Mouse (Mus musculus) MEL (cell line): ENCODE data around the gene Antxr1. TPM values are rescaled to one million over a fixed set of nuclear protein-coding genes. Genes with fewer than 3 reads are reported as not detected.

Experiments used
- DNase-seq: peaks from one replicate; pipeline ENCODE4 v3.0.0; 2011; ENCODE audit warnings: low read depth, low spot score
- H3K27ac ChIP-seq: 2 replicates; pipeline ENCODE4 v1.5.1; 2012; ENCODE audit warnings: low read depth, mild to moderate bottlenecking, control low read depth, low read length, moderate library complexity; ENCODE audit not compliant: control insufficient read depth
- H3K27me3 ChIP-seq, 2 experiments: fragments of 150-350 bp in 1 of 2; sonication (generic) in 1 of 2; 2 replicates each; pipeline ENCODE4 v1.6.1; 2012; ENCODE audit warnings: low read length in 2 of 2, mild to moderate bottlenecking in 2 of 2, improper control_type of control experiment in 1 of 2, moderate library complexity in 1 of 2; ENCODE audit not compliant: insufficient read depth in 2 of 2, control insufficient read depth in 1 of 2
- H3K36me3 ChIP-seq, 2 experiments: 2 replicates each; pipeline ENCODE4 v1.6.1; 2012 to 2014; ENCODE audit warnings: low read length in 2 of 2, improper control_type of control experiment in 1 of 2, inconsistent platforms in 1 of 2, mild to moderate bottlenecking in 1 of 2; ENCODE audit not compliant: insufficient read depth in 2 of 2, control insufficient read depth in 1 of 2
- H3K4me1 ChIP-seq, 2 experiments: fragments of 150-350 bp in 1 of 2; sonication (generic) in 1 of 2; 2 replicates each; pipeline ENCODE4 v1.6.1; 2012; ENCODE audit warnings: low read length in 2 of 2, improper control_type of control experiment in 1 of 2, mild to moderate bottlenecking in 1 of 2; ENCODE audit not compliant: insufficient read depth in 2 of 2, control insufficient read depth in 1 of 2
- H3K4me3 ChIP-seq, 2 experiments: fragments of 150-350 bp in 1 of 2; sonication (generic) in 1 of 2; 2 replicates each; pipeline ENCODE4 v1.5.1; 2012; ENCODE audit warnings: low read depth in 2 of 2, low read length in 2 of 2, mild to moderate bottlenecking in 2 of 2, moderate library complexity in 2 of 2, control low read depth in 1 of 2, improper control_type of control experiment in 1 of 2; ENCODE audit not compliant: control insufficient read depth in 1 of 2, insufficient read depth in 1 of 2
- H3K79me2 ChIP-seq: 2 replicates; pipeline ENCODE4 v1.6.1; 2012; ENCODE audit warnings: mild to moderate bottlenecking, low read length, moderate library complexity; ENCODE audit not compliant: control insufficient read depth, poor library complexity, insufficient read depth
- H3K9ac ChIP-seq: 2 replicates; pipeline ENCODE4 v1.6.1; 2012; ENCODE audit warnings: low read depth, mild to moderate bottlenecking, control low read depth, low read length, moderate library complexity; ENCODE audit not compliant: control insufficient read depth, poor library complexity, severe bottlenecking
- H3K9me3 ChIP-seq: fragments of 150-350 bp; sonication (generic); replicated peaks from 2 replicates; pipeline ENCODE4 v1.6.1; 2012; ENCODE audit warnings: mild to moderate bottlenecking, low read length, improper control_type of control experiment, moderate library complexity; ENCODE audit not compliant: insufficient read depth
- BHLHE40 ChIP-seq: IDR thresholded peaks from 2 replicates; pipeline ENCODE4 v1.6.1; 2012; ENCODE audit warnings: low read depth, mild to moderate bottlenecking, inconsistent platforms, low read length, improper control_type of control experiment, borderline replicate concordance
- CHD1 ChIP-seq: IDR thresholded peaks from 2 replicates; pipeline ENCODE4 v1.6.1; 2012; ENCODE audit warnings: low read depth, mild to moderate bottlenecking, inconsistent platforms, low read length, improper control_type of control experiment
- CHD2 ChIP-seq: IDR thresholded peaks from 2 replicates; pipeline ENCODE4 v1.6.1; 2011; ENCODE audit warnings: low read length, improper control_type of control experiment
- CTCF ChIP-seq, 3 experiments: IDR thresholded peaks in 2 of 3; conservative IDR thresholded peaks in 1 of 3; 2 replicates each; pipeline ENCODE4 v1.5.1; 2011 to 2012; ENCODE audit warnings: low read length in 3 of 3, low read depth in 2 of 3, mild to moderate bottlenecking in 2 of 3, improper control_type of control experiment in 1 of 3, inconsistent platforms in 1 of 3, mixed read lengths in 1 of 3, moderate library complexity in 1 of 3; ENCODE audit not compliant: control insufficient read depth in 1 of 3, insufficient read depth in 1 of 3, poor library complexity in 1 of 3, severe bottlenecking in 1 of 3
- E2F4 ChIP-seq: IDR thresholded peaks from 2 replicates; pipeline ENCODE4 v1.6.1; 2011; ENCODE audit warnings: low read depth, low read length, improper control_type of control experiment, borderline replicate concordance
- ELF1 ChIP-seq: IDR thresholded peaks from 2 replicates; pipeline ENCODE4 v1.6.1; 2014; ENCODE audit warnings: low read depth, mild to moderate bottlenecking, inconsistent platforms, low read length, improper control_type of control experiment, moderate library complexity
- ETS1 ChIP-seq: IDR thresholded peaks from 2 replicates; pipeline ENCODE4 v1.6.1; 2012; ENCODE audit warnings: low read depth, mild to moderate bottlenecking, inconsistent platforms, low read length, improper control_type of control experiment, moderate library complexity
- GABPA ChIP-seq: IDR thresholded peaks from 2 replicates; pipeline ENCODE4 v1.6.1; 2012; ENCODE audit warnings: low read depth, mild to moderate bottlenecking, inconsistent platforms, low read length, improper control_type of control experiment, moderate library complexity
- GATA1 ChIP-seq: IDR thresholded peaks from 2 replicates; pipeline ENCODE4 v1.6.1; 2011; ENCODE audit warnings: low read depth, low read length, improper control_type of control experiment
- JUND ChIP-seq: IDR thresholded peaks from 2 replicates; pipeline ENCODE4 v1.6.1; 2011; ENCODE audit warnings: low read depth, mild to moderate bottlenecking, improper control_type of control experiment, low read length
- KAT2A ChIP-seq: conservative IDR thresholded peaks from 2 replicates; pipeline ENCODE4 v1.6.1; 2012; ENCODE audit warnings: low read depth, low read length, improper control_type of control experiment, inconsistent platforms
- MAFK ChIP-seq: IDR thresholded peaks from 2 replicates; pipeline ENCODE4 v1.6.1; 2011; ENCODE audit warnings: low read depth, mild to moderate bottlenecking, low read length, improper control_type of control experiment, borderline replicate concordance
- MAX ChIP-seq: IDR thresholded peaks from 2 replicates; pipeline ENCODE4 v1.6.1; 2011; ENCODE audit warnings: low read length, improper control_type of control experiment
- MEF2A ChIP-seq: IDR thresholded peaks from 2 replicates; pipeline ENCODE4 v1.6.1; 2014; ENCODE audit warnings: low read depth, mild to moderate bottlenecking, inconsistent platforms, low read length, improper control_type of control experiment; ENCODE audit not compliant: poor library complexity, insufficient replicate concordance, severe bottlenecking; ENCODE audit errors: extremely low read depth
- MXI1 ChIP-seq: IDR thresholded peaks from 2 replicates; pipeline ENCODE4 v1.6.1; 2011; ENCODE audit warnings: mild to moderate bottlenecking, low read depth, low read length, improper control_type of control experiment
- MYB ChIP-seq: IDR thresholded peaks from 2 replicates; pipeline ENCODE4 v1.6.1; 2011; ENCODE audit warnings: mild to moderate bottlenecking, low read depth, low read length, improper control_type of control experiment
- MYC ChIP-seq: IDR thresholded peaks from 2 replicates; pipeline ENCODE4 v1.6.1; 2011; ENCODE audit warnings: low read depth, mild to moderate bottlenecking, low read length, improper control_type of control experiment, moderate library complexity
- NRF1 ChIP-seq: IDR thresholded peaks from 2 replicates; pipeline ENCODE4 v1.6.1; 2014; ENCODE audit warnings: low read depth, mild to moderate bottlenecking, inconsistent platforms, low read length, improper control_type of control experiment, moderate library complexity; ENCODE audit not compliant: poor library complexity, insufficient read depth, severe bottlenecking
- POLR2AphosphoS2 ChIP-seq: IDR thresholded peaks from 2 replicates; pipeline ENCODE4 v1.6.1; 2011; ENCODE audit warnings: low read length, improper control_type of control experiment
- RAD21 ChIP-seq: IDR thresholded peaks from 2 replicates; pipeline ENCODE4 v1.6.1; 2011; ENCODE audit warnings: mild to moderate bottlenecking, low read depth, low read length, improper control_type of control experiment
- SIN3A ChIP-seq: IDR thresholded peaks from 2 replicates; pipeline ENCODE4 v1.6.1; 2012; ENCODE audit warnings: low read length, improper control_type of control experiment, inconsistent platforms
- SMC3 ChIP-seq: IDR thresholded peaks from 2 replicates; pipeline ENCODE4 v1.6.1; 2011; ENCODE audit warnings: low read depth, low read length, improper control_type of control experiment
- TAL1 ChIP-seq: IDR thresholded peaks from 2 replicates; pipeline ENCODE4 v1.6.1; 2012; ENCODE audit warnings: mild to moderate bottlenecking, inconsistent platforms, low read length, moderate library complexity, mixed read lengths
- TCF12 ChIP-seq: IDR thresholded peaks from 2 replicates; pipeline ENCODE4 v1.6.1; 2014; ENCODE audit warnings: low read depth, mild to moderate bottlenecking, inconsistent platforms, low read length, improper control_type of control experiment, moderate library complexity
- USF1 ChIP-seq: IDR thresholded peaks from 2 replicates; pipeline ENCODE4 v1.6.1; 2014; ENCODE audit warnings: low read depth, mild to moderate bottlenecking, inconsistent platforms, low read length, improper control_type of control experiment, moderate library complexity
- USF2 ChIP-seq, 2 experiments: IDR thresholded peaks; 2 replicates each; pipeline ENCODE4 v1.6.1; 2011 to 2012; ENCODE audit warnings: improper control_type of control experiment in 2 of 2, low read length in 2 of 2, borderline replicate concordance in 1 of 2, inconsistent platforms in 1 of 2, low read depth in 1 of 2, mild to moderate bottlenecking in 1 of 2; ENCODE audit not compliant: insufficient read depth in 1 of 2
- ZC3H11A ChIP-seq: IDR thresholded peaks from 2 replicates; pipeline ENCODE4 v1.6.1; 2012; ENCODE audit warnings: low read depth, mild to moderate bottlenecking, inconsistent platforms, low read length, improper control_type of control experiment
- ZNF384 ChIP-seq: IDR thresholded peaks from 2 replicates; pipeline ENCODE4 v1.6.1; 2012; ENCODE audit warnings: low read depth, mild to moderate bottlenecking, inconsistent platforms, low read length, improper control_type of control experiment
- polyA plus RNA-seq, 2 experiments: library from polyadenylated mRNA; stranded (reverse) in 1 of 2; unstranded in 1 of 2; fragments of >175 nt in 1 of 2; fragments of >200 nt in 1 of 2; gene quantifications; 2 replicates each; pipeline versions ENCODE4 v1.2.1 to v1.2.4; 2012; ENCODE audit warnings: low replicate concordance in 2 of 2, low read depth in 1 of 2; ENCODE audit not compliant: insufficient read length in 2 of 2, insufficient read depth in 1 of 2, missing spikeins in 1 of 2
- total RNA-seq: library from RNA; depleted of rRNA; stranded (reverse); fragments of 300-350 nt; gene quantifications from 2 replicates; pipeline ENCODE4 v1.2.3, GENCODE M21; 2012

Gene Antxr1
- total and polyA plus RNA-seq, 3 experiments: 0.10 TPM; not detected in 2

GRCm38 (mm10) chr6:87276941-87277340 lies 58.7 kb downstream of the Antxr1 start:
- DNase-seq: no peak
- no peak overlapping the region for H3K9ac ChIP-seq
- H3K9me3 ChIP-seq: no peaks in the 10 kb centered on the region
- TF ChIP-seq MAFK (no peak), ETS1 (no peak), USF2 (IDR thresholded peaks at IDR 0.05; ENCODE audit: borderline replicate concordance in 1 of 2, insufficient read depth in 1 of 2, low read depth in 1 of 2, low read length in 2 of 2) (no peak), GATA1 (no peak), ZNF384 (no peak), POLR2AphosphoS2 (no peak), USF1 (no peak)
- H3K4me3 ChIP-seq: no peak overlapping the region
- H3K79me2 ChIP-seq: no peaks in the 10 kb centered on the region
- no peaks in the 10 kb centered on the region for H3K36me3 ChIP-seq
- no peak overlapping the region for H3K27ac ChIP-seq
- no peaks in the 10 kb centered on the region for H3K4me1 ChIP-seq
- peaks cover 0 to 2% of the 10 kb centered on the region in 2 experiments; a peak in 3 of 4 replicates for H3K27me3 ChIP-seq

- H3K36me3 ChIP-seq: no peaks in the 10 kb centered on the region
- H3K9me3 ChIP-seq: no peaks in the 10 kb centered on the region
- H3K4me3 ChIP-seq: no peak overlapping the region
- no peaks in the 10 kb centered on the region for H3K79me2 ChIP-seq
- H3K4me1 ChIP-seq: no peaks in the 10 kb centered on the region
- no peak overlapping the region for H3K27ac ChIP-seq
- H3K27me3 ChIP-seq: peaks cover 2 to 4% of the 10 kb centered on the region in 2 experiments
- no peak for TF ChIP-seq MAX
- no peak for TF ChIP-seq ELF1
- TF ChIP-seq TCF12: no peak
- no peak for TF ChIP-seq JUND
- TF ChIP-seq ZNF384: no peak
- TF ChIP-seq MEF2A: no peak
- TF ChIP-seq BHLHE40: no peak
- TF ChIP-seq CTCF (IDR thresholded peaks at IDR 0.05 in 2 of 3, conservative IDR thresholded peaks at IDR 0.05 in 1 of 3; ENCODE audit: control insufficient read depth in 1 of 3, insufficient read depth in 1 of 3, low read depth in 2 of 3, low read length in 3 of 3, poor library complexity in 1 of 3, severe bottlenecking in 1 of 3): peak; percentile 30 to 61 (median 54)
- TF ChIP-seq CHD2: no peak
- no peak for TF ChIP-seq ETS1
- no peak for TF ChIP-seq POLR2AphosphoS2
- TF ChIP-seq TAL1: no peak
- no peak for TF ChIP-seq MXI1
- peak; percentile 44 for TF ChIP-seq RAD21
- TF ChIP-seq KAT2A: no peak
- no peak for TF ChIP-seq SIN3A
- TF ChIP-seq MAFK: no peak
- TF ChIP-seq MYB: no peak
- no peak for TF ChIP-seq MYC
- TF ChIP-seq E2F4: no peak
- no peak for TF ChIP-seq CHD1
- peak; percentile 60 for TF ChIP-seq SMC3
- TF ChIP-seq GABPA: no peak
- no peak for TF ChIP-seq ZC3H11A
- TF ChIP-seq NRF1: no peak
- H3K9ac ChIP-seq: no peak overlapping the region
- peak; percentile 41 for DNase-seq
Observed at GRCm38 (mm10) chr6:87274779-87275178, 60.8 kb downstream of the Antxr1 start.
